Mouse (Mus musculus): ENCODE results near the gene Sgca. TPM values are rescaled to one million over a fixed set of nuclear protein-coding genes. Genes with fewer than 3 reads are reported as not detected.
A peak's percentile ranks its signal among the peaks of the same experiment; 100 is the strongest.

The Sgca gene
- total RNA-seq, 2 experiments from 2014 or later: 182 to 184 TPM

GRCm38 (mm10) chr11:94943054-94943453 lies 33.1 kb downstream of the Sgca start:
- DNase-seq: no peak

- peak in 1 of 2 experiments; percentile 75 for DNase-seq
Observed at GRCm38 (mm10) chr11:94942282-94943023, 33.7 kb downstream of the Sgca start.

GRCm38 (mm10) chr11:94941776-94942175 lies 34.4 kb downstream of the Sgca start:
- DNase-seq: no peak

- no peak for DNase-seq
Observed at GRCm38 (mm10) chr11:94941121-94941520, 35.0 kb downstream of the Sgca start.

DNA sequence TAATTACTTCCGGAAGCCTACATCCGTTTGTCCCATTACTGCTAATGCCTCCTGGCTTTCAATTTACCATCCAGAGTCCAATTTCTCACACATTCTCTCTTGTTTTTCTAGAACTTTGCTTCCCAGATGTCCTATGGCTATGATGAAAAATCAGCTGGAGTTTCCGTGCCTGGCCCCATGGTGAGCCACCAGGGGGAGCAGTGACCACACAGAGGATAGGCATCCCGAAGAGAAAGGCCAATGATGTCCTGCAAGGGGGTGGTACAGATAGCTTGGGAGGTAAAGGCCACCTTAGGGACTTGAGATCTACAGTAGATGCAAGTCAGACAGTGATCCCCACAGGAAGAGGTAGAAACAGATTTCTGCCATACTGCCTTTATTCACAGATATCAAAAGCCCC lies 36.8 kb downstream of the Sgca start:
- peak; percentile 73 to 90 for DNase-seq

DNA sequence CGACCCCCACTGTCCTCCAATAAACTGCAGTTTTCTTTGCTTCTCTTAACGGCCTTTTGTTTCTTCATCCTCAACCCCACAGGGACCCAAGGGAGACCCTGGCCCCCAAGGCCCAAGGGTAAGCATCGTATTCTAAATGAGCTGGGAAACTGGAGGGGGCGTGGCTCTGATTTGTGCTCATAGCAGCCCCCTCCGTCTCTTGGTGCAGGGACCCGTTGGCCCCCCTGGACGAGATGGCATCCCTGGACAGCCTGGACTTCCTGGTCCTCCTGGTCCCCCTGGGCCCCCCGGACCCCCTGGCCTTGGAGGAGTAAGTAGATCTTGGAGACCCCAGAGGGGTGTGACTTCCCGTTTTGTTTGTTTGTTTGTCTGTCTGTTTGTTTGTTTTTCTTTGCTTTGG lies 37.8 kb downstream of the Sgca start:
- no peak for DNase-seq

DNA sequence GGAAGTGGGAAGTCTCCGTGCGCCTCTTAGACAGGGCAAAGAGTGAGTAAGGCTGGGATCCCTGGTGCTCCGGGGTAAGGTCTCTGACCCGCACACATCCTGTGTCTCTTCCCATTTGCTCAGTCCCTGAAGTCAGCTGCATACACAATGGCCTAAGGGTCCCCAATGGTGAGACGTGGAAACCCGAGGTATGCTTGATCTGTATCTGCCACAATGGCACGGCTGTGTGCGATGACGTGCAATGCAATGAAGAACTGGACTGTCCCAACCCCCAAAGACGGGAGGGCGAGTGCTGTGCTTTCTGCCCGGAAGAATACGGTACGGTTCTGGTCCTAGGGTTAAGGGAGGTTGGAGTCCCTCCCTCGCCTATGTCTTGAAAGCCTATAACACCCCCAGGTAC lies 38.3 kb downstream of the Sgca start:
- DNase-seq: peak in 1 of 2 experiments; percentile 30

GRCm38 (mm10) chr11:94937335-94937781 lies 38.8 kb downstream of the Sgca start:
- DNase-seq: no peak

- DNase-seq: peak; percentile 91 to 98
Observed at GRCm38 (mm10) chr11:94936851-94937295, 39.3 kb downstream of the Sgca start.

- peak; percentile 86 to 88 for DNase-seq
Observed at GRCm38 (mm10) chr11:94936045-94936444, 40.1 kb downstream of the Sgca start, which contains the start of gene Col1a1. Gene Col1a1, plus strand, starts transcription at chr11:94936224.

DNA sequence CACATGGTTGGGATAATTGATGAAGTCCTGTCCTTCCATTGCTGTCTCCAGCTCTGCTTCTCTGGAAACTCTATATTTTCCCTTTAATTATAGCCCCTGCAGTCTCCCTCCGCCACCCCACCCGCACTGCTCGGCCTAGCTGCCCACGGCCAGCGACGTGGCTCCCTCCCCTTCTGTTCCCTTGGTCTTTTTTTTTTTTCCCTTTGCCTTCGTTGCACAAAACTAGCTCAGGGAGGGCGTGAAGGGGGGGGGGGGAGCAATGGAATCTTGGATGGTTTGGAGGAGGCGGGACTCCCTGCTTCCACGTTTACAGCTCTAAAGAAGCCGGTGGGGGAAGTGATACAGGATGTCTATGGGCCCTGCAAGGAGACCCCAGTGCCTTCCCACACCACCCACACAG lies 41.6 kb downstream of the Sgca start:
- DNase-seq: no peak

- peak in 1 of 2 experiments; percentile 37 for DNase-seq
Observed at GRCm38 (mm10) chr11:94933584-94933983, 42.5 kb downstream of the Sgca start.

GRCm38 (mm10) chr11:94930151-94930550 lies 46.0 kb downstream of the Sgca start:
- DNase-seq: peak in 1 of 2 experiments; percentile 35

- no peak for DNase-seq
Observed at GRCm38 (mm10) chr11:94929599-94929998, 46.5 kb downstream of the Sgca start.

DNA sequence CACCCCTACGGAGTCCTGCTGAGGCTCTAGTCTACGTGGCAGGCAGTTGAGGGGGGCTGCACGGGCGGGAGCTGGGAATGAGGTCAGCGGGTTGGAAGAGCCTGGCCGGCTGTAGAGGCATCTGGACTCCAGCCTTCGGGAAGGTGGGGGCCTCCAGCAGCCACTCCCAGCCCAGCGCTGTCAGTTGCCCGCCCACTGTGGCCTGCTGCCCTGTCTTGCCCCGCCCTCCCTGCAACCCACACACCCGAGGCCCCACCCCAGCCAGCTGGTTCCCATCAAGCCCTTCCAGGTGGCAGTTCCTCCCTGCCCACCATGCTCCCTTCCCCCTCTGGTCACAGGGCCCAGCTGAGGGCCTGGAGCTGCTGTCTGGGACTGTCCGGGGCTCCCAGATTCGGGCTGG lies 47.3 kb downstream of the Sgca start:
- DNase-seq: peak; percentile 94

- DNase-seq: peak; percentile 68 to 75
Observed at GRCm38 (mm10) chr11:94927771-94928291, 48.3 kb downstream of the Sgca start.

DNA sequence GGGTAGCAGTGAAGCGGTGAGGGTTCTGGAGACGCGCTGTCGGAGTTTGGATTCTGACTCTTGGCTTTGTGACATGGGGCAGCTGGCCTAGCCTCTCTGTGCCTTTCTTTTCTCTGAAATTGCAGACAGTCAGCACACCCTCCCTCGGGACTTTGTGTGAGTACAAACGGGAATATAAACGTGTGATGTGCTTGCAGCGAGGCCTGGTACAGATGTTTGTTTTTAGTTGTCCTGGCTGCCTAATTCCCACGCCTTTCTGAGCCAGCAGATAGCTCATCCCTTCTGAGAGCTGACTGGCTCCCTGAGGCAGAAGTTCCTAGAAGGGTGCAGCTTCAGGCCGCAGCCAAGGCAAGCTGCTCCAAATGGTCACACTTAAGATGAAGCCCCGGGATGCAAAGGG lies 49.7 kb downstream of the Sgca start:
- DNase-seq: peak; percentile 54 to 68

- no peak for DNase-seq
Observed at GRCm38 (mm10) chr11:94924977-94925376, 51.1 kb downstream of the Sgca start.

GRCm38 (mm10) chr11:94920996-94921401 lies 55.1 kb downstream of the Sgca start:
- DNase-seq: no peak

GRCm38 (mm10) chr11:94917717-94918116 lies 58.4 kb downstream of the Sgca start:
- DNase-seq: no peak

DNA sequence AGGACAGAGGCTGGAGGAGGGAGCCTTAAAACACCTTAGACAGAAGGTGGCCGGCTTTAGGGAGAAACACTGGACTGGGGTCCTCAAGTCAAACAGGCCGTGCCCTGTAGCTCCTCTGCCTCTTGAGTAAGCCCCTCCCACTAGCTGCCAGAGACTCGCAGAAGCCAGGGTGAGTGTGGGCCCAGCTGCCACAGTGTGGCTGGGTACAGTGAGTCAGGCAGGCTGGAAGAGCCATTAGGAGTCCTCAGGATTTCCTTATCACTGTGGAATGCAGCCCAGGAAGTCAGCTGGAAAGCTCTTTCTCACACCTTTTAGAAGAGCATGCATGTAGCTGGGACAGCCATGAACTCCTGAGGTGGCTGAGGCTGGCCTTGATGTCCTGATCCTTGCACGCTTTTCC lies 59.6 kb downstream of the Sgca start:
- peak in 1 of 2 experiments; percentile 62 for DNase-seq

GRCm38 (mm10) chr11:94915675-94916403 lies 60.3 kb downstream of the Sgca start:
- DNase-seq: peak; percentile 64 to 79
